Mouse (Mus musculus) liver, postnatal 0 days (tissue): ENCODE measurements around the gene Mrap.

ENCODE experiments used
- CTCF ChIP-seq: sonication (generic); IDR thresholded peaks from 2 replicates; pipeline ENCODE4 v1.5.1; 2016; ENCODE audit warnings: antibody characterized with exemption, low read depth
- EP300 ChIP-seq: IDR thresholded peaks from 2 replicates; pipeline ENCODE4 v1.6.1; 2016; ENCODE audit warnings: antibody characterized with exemption, low read depth, mild to moderate bottlenecking

GRCm38 (mm10) chr16:90788580-90788979 is 50.6 kb downstream of the Mrap start:
- no peak for TF ChIP-seq CTCF
- no peak for TF ChIP-seq EP300
